Mouse (Mus musculus) heart, postnatal 10 days (tissue): ENCODE data around the gene Arvcf. TPM values are rescaled to one million over a fixed set of nuclear protein-coding genes. Genes with fewer than 3 reads are reported as not detected.
A peak's percentile ranks its signal among the peaks of the same experiment; 100 is the strongest.

Experiments
- DNase-seq, 2 experiments: peaks; one replicate each; pipeline ENCODE4 v3.0.0; 2021
- intact Hi-C: fragments of 180-260 bp; cut with DNase I; formaldehyde crosslinking; loops from one replicate; pipeline ENCODE4 v1.15.1; 2025
- total RNA-seq, 2 experiments: library from RNA; stranded (reverse); gene quantifications; 2 replicates each; pipeline ENCODE4 v1.2.3; 2021

The Arvcf gene
- 10 to 100 TPM; 25.0 to 33.6 TPM for total RNA-seq

- DNase-seq = peak; percentile 92 to 93
- intact Hi-C loops = loop anchor here (2.0 to 5.0 kb wide), 2 partner anchors 37 to 79 kb away; partner anchors contain the start of genes Comt and Txnrd2
Measured at GRCm38 (mm10) chr16:18347931-18348600, at the start of gene Arvcf, which contains the start of gene Tango2. Gene Arvcf, plus strand, starts transcription at chr16:18348182. Gene Tango2, minus strand, starts transcription at chr16:18348103.

GRCm38 (mm10) chr16:18308159-18308558 lies 39.8 kb upstream of the Arvcf start:
- no peak for DNase-seq
- intact Hi-C loops = no loop called here

GRCm38 (mm10) chr16:18318992-18319391 lies 29.0 kb upstream of the Arvcf start:
- no peak for DNase-seq
- intact Hi-C loops = no loop called here

GRCm38 (mm10) chr16:18321443-18321842 lies 26.5 kb upstream of the Arvcf start:
- no peak for DNase-seq
- intact Hi-C loops = no loop called here

- DNase-seq = no peak
Measured at GRCm38 (mm10) chr16:18323460-18323859, 24.5 kb upstream of the Arvcf start.

GRCm38 (mm10) chr16:18324031-18324430 lies 24.0 kb upstream of the Arvcf start:
- DNase-seq = no peak
- intact Hi-C loops = no loop called here

More at GRCm38 (mm10) chr16:18323460-18323859, 24.5 kb upstream of the Arvcf start:
- intact Hi-C loops = no loop called here

GRCm38 (mm10) chr16:18325741-18326140 lies 22.2 kb upstream of the Arvcf start:
- intact Hi-C loops = no loop called here
- DNase-seq = no peak

- intact Hi-C loops = no loop called here
- DNase-seq = no peak
Measured at GRCm38 (mm10) chr16:18327936-18328335, 20.0 kb upstream of the Arvcf start.

- peak in 1 of 2 experiments; percentile 38 for DNase-seq
- intact Hi-C loops = no loop called here
Measured at GRCm38 (mm10) chr16:18328524-18328923, 19.5 kb upstream of the Arvcf start.

- peak; percentile 68 to 69 for DNase-seq
- intact Hi-C loops = no loop called here
Measured at GRCm38 (mm10) chr16:18333976-18334375, 14.0 kb upstream of the Arvcf start.

GRCm38 (mm10) chr16:18335981-18336380 lies 12.0 kb upstream of the Arvcf start:
- intact Hi-C loops = no loop called here
- DNase-seq = peak; percentile 40 to 46

- DNase-seq = no peak
- intact Hi-C loops = no loop called here
Measured at GRCm38 (mm10) chr16:18337261-18337660, 10.7 kb upstream of the Arvcf start.

GRCm38 (mm10) chr16:18339866-18340265 lies 8.1 kb upstream of the Arvcf start:
- DNase-seq = peak; percentile 51 to 66
- intact Hi-C loops = no loop called here

GRCm38 (mm10) chr16:18341605-18342004 lies 6.4 kb upstream of the Arvcf start:
- DNase-seq = no peak
- intact Hi-C loops = no loop called here

GRCm38 (mm10) chr16:18342076-18342475 lies 5.9 kb upstream of the Arvcf start:
- intact Hi-C loops = no loop called here
- no peak for DNase-seq

GRCm38 (mm10) chr16:18342650-18343570 lies 5.1 kb upstream of the Arvcf start:
- intact Hi-C loops = no loop called here
- DNase-seq = peak in 1 of 2 experiments; percentile 46

GRCm38 (mm10) chr16:18343778-18344177 lies 4.2 kb upstream of the Arvcf start:
- intact Hi-C loops = loop anchor here (2.0 kb wide), 2 partner anchors 63 to 273 kb away; no protein-coding TSS in a partner anchor
- peak; percentile 96 to 98 for DNase-seq

GRCm38 (mm10) chr16:18345243-18345642 lies 2.7 kb upstream of the Arvcf start:
- peak; percentile 92 for DNase-seq
- intact Hi-C loops = loop anchor here (2.0 to 5.0 kb wide), 3 partner anchors 62 to 272 kb away; partner anchors contain the start of genes Comt and Txnrd2

- intact Hi-C loops = loop anchor here (2.0 to 5.0 kb wide), 2 partner anchors 36 to 79 kb away; partner anchors contain the start of genes Comt and Txnrd2
- peak; percentile 45 for DNase-seq
Measured at GRCm38 (mm10) chr16:18348601-18349175, 706 bp downstream of the Arvcf start.

GRCm38 (mm10) chr16:18349761-18350325 lies 1.9 kb downstream of the Arvcf start:
- no peak for DNase-seq
- intact Hi-C loops = loop anchor here (2.0 to 5.0 kb wide), 2 partner anchors 35 to 77 kb away; partner anchors contain the start of genes Comt and Txnrd2
